In the genomic region with DNA sequence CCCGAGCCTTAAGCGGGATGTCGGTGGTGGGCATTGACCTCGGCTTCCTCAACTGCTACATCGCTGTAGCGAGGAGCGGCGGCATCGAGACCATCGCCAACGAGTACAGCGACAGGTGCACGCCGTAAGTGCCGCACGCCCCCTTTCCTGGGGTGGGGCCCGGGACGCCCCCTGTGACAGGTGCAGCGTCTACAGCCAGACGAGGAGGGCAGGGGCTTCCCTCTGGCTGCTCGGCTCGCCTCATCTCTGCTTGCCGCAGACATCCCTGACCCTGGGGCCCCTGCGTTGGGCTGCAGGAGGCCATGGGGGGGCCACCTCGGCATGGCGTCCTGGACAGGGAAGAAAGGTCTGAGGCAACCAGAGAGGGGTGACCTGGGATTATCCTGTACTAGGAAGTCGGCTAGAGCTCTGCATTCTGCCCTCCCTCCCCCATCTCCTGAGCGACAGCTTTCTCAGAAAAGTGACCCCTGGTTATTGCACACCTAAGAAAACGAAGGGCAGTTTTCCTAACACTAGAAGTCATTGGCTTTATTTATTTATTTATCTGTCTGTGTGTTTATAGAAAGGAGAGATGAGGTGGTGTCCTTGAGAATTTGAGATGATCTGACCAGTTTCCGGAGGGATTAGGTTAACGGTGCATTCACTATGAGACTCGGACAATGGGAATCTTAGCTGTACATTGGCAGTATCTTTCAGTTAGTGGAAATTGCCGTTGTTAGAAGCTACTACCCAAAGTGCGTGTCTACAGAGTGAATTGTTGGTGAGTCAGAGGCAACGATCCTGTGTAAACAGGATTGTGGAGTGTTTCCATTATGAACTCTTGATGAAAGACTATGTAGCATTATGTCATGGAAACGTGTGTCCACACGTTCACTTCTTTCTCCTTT, we compare ENCODE assay signal across 8 mouse cellular contexts. TPM values are rescaled to one million over a fixed set of nuclear protein-coding genes. Genes with fewer than 3 reads are reported as not detected.
DNase-seq lines count a peak whose midpoint lies in the region; ATAC-seq and TF ChIP-seq lines count a peak whose summit lies in the region.

No protein-coding gene starts in this region.

- no peak for TF ChIP-seq CTCF in embryonic fibroblast, embryonic 13.5 days (IDR thresholded peaks at IDR 0.05; ENCODE audit: borderline replicate concordance, insufficient read depth, low read length)

- peak; percentile 21; the same call in 1 of the 2 replicates for TF ChIP-seq POLR2A in embryonic fibroblast, embryonic 13.5 days (IDR thresholded peaks at IDR 0.05; ENCODE audit: low read depth, low read length)

- WGBS in hindbrain, embryonic 16.5 days: 1% methylated on average over 37 of the region's 37 CpGs

- peak overlapping the region; percentile 94 for H3K4me2 ChIP-seq in hindbrain, embryonic 16.5 days (ENCODE audit: low read length)

- peak; percentile 8 for DNase-seq in kidney, adult 18-20 months
- DNase-seq in kidney, postnatal 10 days: no peak
- peak; percentile 78 for DNase-seq in NIH3T3 (ENCODE audit: low read depth)
- DNase-seq in lung, postnatal 14 days: peak; percentile 3
- peak; percentile 37 for DNase-seq in splenic B cell, adult 2 months (ENCODE audit: low read depth, low spot score)
- no peak for DNase-seq in ovary, postnatal 14 days (ENCODE audit: low spot score)

- peak overlapping the region; percentile 36 for H3K27ac ChIP-seq in embryonic fibroblast, embryonic 13.5 days (ENCODE audit: insufficient read depth, low read length)
- H3K27ac ChIP-seq in hindbrain, embryonic 16.5 days (ENCODE audit: low read depth, low read length): peak overlapping the region; percentile 94

- peak overlapping the region; percentile 77 for H3K4me3 ChIP-seq in embryonic fibroblast, embryonic 13.5 days (ENCODE audit: insufficient read depth, low read length)
- H3K4me3 ChIP-seq in hindbrain, embryonic 16.5 days (ENCODE audit: low read length): peak overlapping the region; percentile 68

- H3K4me1 ChIP-seq in embryonic fibroblast, embryonic 13.5 days (ENCODE audit: control insufficient read depth, insufficient read depth, low read length): no peaks in the 10 kb centered on the region; the same call in 1 of the 2 replicates
- peaks cover 11% of the 10 kb centered on the region for H3K4me1 ChIP-seq in hindbrain, embryonic 16.5 days (ENCODE audit: control insufficient read depth, insufficient read depth, low read depth, low read length)

- no peaks in the 10 kb centered on the region for H3K36me3 ChIP-seq in hindbrain, embryonic 16.5 days (ENCODE audit: control insufficient read depth, insufficient read depth, low read length)
- H3K36me3 ChIP-seq in splenic B cell, adult 2 months (ENCODE audit: control insufficient read depth, insufficient read depth, low read length, poor library complexity, severe bottlenecking): no peaks in the 10 kb centered on the region

- peak overlapping the region; percentile 87 for H3K9ac ChIP-seq in hindbrain, embryonic 16.5 days (ENCODE audit: low read depth, low read length)

- no peaks in the 10 kb centered on the region for H3K27me3 ChIP-seq in hindbrain, embryonic 16.5 days (replicated peaks; ENCODE audit: control insufficient read depth, insufficient read depth, low read length)
- no peaks in the 10 kb centered on the region for H3K27me3 ChIP-seq in splenic B cell, adult 2 months (ENCODE audit: control insufficient read depth, insufficient read depth, low read length, poor library complexity, severe bottlenecking)

- H3K9me3 ChIP-seq in hindbrain, embryonic 16.5 days (ENCODE audit: control insufficient read depth, low read length): no peaks in the 10 kb centered on the region

- ATAC-seq in hindbrain, embryonic 16.5 days: no peak; the same call in 1 of the 2 replicates

RNA-seq across cellular contexts. Expression of a gene that starts 1.6 kb away (rescaled TPM):
- polyA plus RNA-seq in embryonic fibroblast, embryonic 13.5 days (2011; ENCODE audit: insufficient read length, low read depth, missing spikeins): 21.8 and 25.6 TPM in 2 replicates
- polyA plus RNA-seq in hindbrain, embryonic 16.5 days (2015; fragmentation: Nextera tagmentation; extraction: Ambion mirVana): 51.5 and 56.3 TPM in 2 replicates

RNA-seq across cellular contexts. Expression of a gene that starts 37.2 kb away (rescaled TPM):
- not detected in 2 replicates for polyA plus RNA-seq in embryonic fibroblast, embryonic 13.5 days (2011; ENCODE audit: insufficient read length, low read depth, missing spikeins)
- 0.30 and 0.36 TPM in 2 replicates for polyA plus RNA-seq in hindbrain, embryonic 16.5 days (2015; fragmentation: Nextera tagmentation; extraction: Ambion mirVana)

RNA-seq across cellular contexts. Expression of a gene that starts 53.9 kb away (rescaled TPM):
- polyA plus RNA-seq in embryonic fibroblast, embryonic 13.5 days (2011; ENCODE audit: insufficient read length, low read depth, missing spikeins): 35.4 and 38.8 TPM in 2 replicates
- polyA plus RNA-seq in hindbrain, embryonic 16.5 days (2015; fragmentation: Nextera tagmentation; extraction: Ambion mirVana): 14.3 and 15.4 TPM in 2 replicates

Comparison
In these comparisons a context has a peak if more than half of its experiments do, and no peak if none do; other contexts are left out.
1. DNase-seq: peak in kidney, adult 18-20 months (single experiment), NIH3T3 (single experiment), lung, postnatal 14 days (single experiment) and splenic B cell, adult 2 months (single experiment); none in kidney, postnatal 10 days (single experiment) and ovary, postnatal 14 days (single experiment).